In the genomic region with DNA sequence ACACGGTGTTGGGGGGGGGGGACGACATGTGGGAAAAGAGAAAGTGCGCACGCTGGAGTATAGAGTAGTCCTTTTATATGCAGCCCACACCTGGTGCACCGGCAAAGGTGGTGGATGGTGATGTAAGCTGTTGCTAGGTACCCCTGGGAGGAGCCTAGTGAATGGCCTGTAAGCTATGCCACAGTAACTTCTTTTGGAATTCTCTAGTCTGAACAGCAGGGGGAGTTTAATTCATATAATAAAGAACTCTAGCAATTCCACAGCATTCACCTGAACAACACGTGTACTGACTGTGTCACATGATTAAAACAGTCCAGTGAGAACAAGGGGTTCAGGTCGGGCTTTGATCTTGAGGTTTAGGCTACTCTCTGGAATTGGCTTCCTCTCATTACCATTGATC, we compare ENCODE assay signal across 8 mouse cellular contexts. TPM values are rescaled to one million over a fixed set of nuclear protein-coding genes. Genes with fewer than 3 reads are reported as not detected.
A peak's percentile ranks its signal among the peaks of the same experiment; 100 is the strongest.
DNase-seq lines count a peak whose midpoint lies in the region; ATAC-seq lines count a peak whose summit lies in the region.

No protein-coding gene starts in this region.

- H3K36me3 ChIP-seq in embryonic facial prominence, embryonic 11.5 days (replicated peaks; ENCODE audit: control insufficient read depth, insufficient read depth, low read depth, low read length) = no peaks in the 10 kb centered on the region
- no peaks in the 10 kb centered on the region for H3K36me3 ChIP-seq in embryonic facial prominence, embryonic 10.5 days (replicated peaks)
- no peaks in the 10 kb centered on the region for H3K36me3 ChIP-seq in liver, embryonic 16.5 days (ENCODE audit: control insufficient read depth, insufficient read depth)
- no peaks in the 10 kb centered on the region for H3K36me3 ChIP-seq in stomach, embryonic 15.5 days

- no peak for ATAC-seq in embryonic facial prominence, embryonic 11.5 days (replicated peaks; ENCODE audit: insufficient number of reproducible peaks, low FRiP score, low TSS enrichment, low read depth)
- ATAC-seq in erythroid progenitor cell, adult 5-6 weeks (replicated peaks; ENCODE audit: low FRiP score, poor library complexity, severe bottlenecking) = peak; percentile 72
- ATAC-seq in liver, embryonic 16.5 days (ENCODE audit: low read depth) = peak; percentile 41
- ATAC-seq in stomach, embryonic 15.5 days (ENCODE audit: insufficient read depth, low FRiP score, low read depth) = peak; percentile 72; the same call in 1 of the 2 replicates

- WGBS in embryonic facial prominence, embryonic 11.5 days = 31% methylated on average over 5 of the region's 7 CpGs
- 27% methylated on average over 7 of the region's 7 CpGs for WGBS in embryonic facial prominence, embryonic 10.5 days
- WGBS in liver, embryonic 16.5 days (ENCODE audit: insufficient replicate concordance) = 34% methylated on average over 6 of the region's 7 CpGs
- 26% methylated on average over 6 of the region's 7 CpGs for WGBS in stomach, embryonic 15.5 days

- DNase-seq in embryonic facial prominence, embryonic 11.5 days (ENCODE audit: low spot score) = peak; percentile 74
- DNase-seq in embryonic facial prominence, embryonic 10.5 days (ENCODE audit: low spot score) = no peak
- peak; percentile 54 to 71 for DNase-seq in B cell, adult 2 months
- DNase-seq in layer of hippocampus, adult 18-20 months (ENCODE audit: low spot score in 2 of 2) = no peak
- no peak for DNase-seq in right cerebral cortex, postnatal 36 days (ENCODE audit: low spot score in 2 of 2)

- H3K27ac ChIP-seq in embryonic facial prominence, embryonic 11.5 days (replicated peaks; ENCODE audit: low read depth, low read length) = no peak overlapping the region
- H3K27ac ChIP-seq in embryonic facial prominence, embryonic 10.5 days (replicated peaks) = no peak overlapping the region
- no peak overlapping the region for H3K27ac ChIP-seq in liver, embryonic 16.5 days (ENCODE audit: low read length)
- no peak overlapping the region for H3K27ac ChIP-seq in stomach, embryonic 15.5 days

- H3K27me3 ChIP-seq in embryonic facial prominence, embryonic 11.5 days (ENCODE audit: control insufficient read depth, insufficient read depth, low read length) = no peaks in the 10 kb centered on the region
- H3K27me3 ChIP-seq in embryonic facial prominence, embryonic 10.5 days (replicated peaks; ENCODE audit: low read depth, poor library complexity, severe bottlenecking) = no peaks in the 10 kb centered on the region
- H3K27me3 ChIP-seq in liver, embryonic 16.5 days (ENCODE audit: control insufficient read depth, insufficient read depth, low read depth, low read length) = no peaks in the 10 kb centered on the region
- H3K27me3 ChIP-seq in stomach, embryonic 15.5 days (replicated peaks) = no peaks in the 10 kb centered on the region

- H3K4me3 ChIP-seq in embryonic facial prominence, embryonic 11.5 days (ENCODE audit: low read depth, low read length) = no peak overlapping the region
- H3K4me3 ChIP-seq in embryonic facial prominence, embryonic 10.5 days = no peak overlapping the region
- H3K4me3 ChIP-seq in liver, embryonic 16.5 days (ENCODE audit: low read depth, low read length) = no peak overlapping the region
- H3K4me3 ChIP-seq in stomach, embryonic 15.5 days (replicated peaks) = no peak overlapping the region

- no peak overlapping the region for H3K4me2 ChIP-seq in embryonic facial prominence, embryonic 11.5 days (ENCODE audit: low read depth, low read length)
- no peak overlapping the region for H3K4me2 ChIP-seq in liver, embryonic 16.5 days (ENCODE audit: low read depth, low read length)
- H3K4me2 ChIP-seq in stomach, embryonic 15.5 days = no peak overlapping the region; the same call in 1 of the 2 replicates

- no peak overlapping the region for H3K9ac ChIP-seq in embryonic facial prominence, embryonic 11.5 days (replicated peaks; ENCODE audit: low read length)
- no peak overlapping the region for H3K9ac ChIP-seq in liver, embryonic 16.5 days (ENCODE audit: low read depth, low read length)
- no peak overlapping the region for H3K9ac ChIP-seq in stomach, embryonic 15.5 days

- H3K9me3 ChIP-seq in embryonic facial prominence, embryonic 11.5 days (replicated peaks; ENCODE audit: control insufficient read depth, low read length) = no peaks in the 10 kb centered on the region
- H3K9me3 ChIP-seq in embryonic facial prominence, embryonic 10.5 days = peaks cover 5% of the 10 kb centered on the region; the same call in 1 of the 2 replicates
- no peaks in the 10 kb centered on the region for H3K9me3 ChIP-seq in liver, embryonic 16.5 days (replicated peaks; ENCODE audit: control insufficient read depth, low read length)
- no peaks in the 10 kb centered on the region for H3K9me3 ChIP-seq in stomach, embryonic 15.5 days

- no peaks in the 10 kb centered on the region for H3K4me1 ChIP-seq in embryonic facial prominence, embryonic 11.5 days (ENCODE audit: control insufficient read depth, insufficient read depth, low read length)
- H3K4me1 ChIP-seq in embryonic facial prominence, embryonic 10.5 days = no peaks in the 10 kb centered on the region
- H3K4me1 ChIP-seq in liver, embryonic 16.5 days (ENCODE audit: control insufficient read depth, low read depth, low read length) = no peaks in the 10 kb centered on the region
- H3K4me1 ChIP-seq in stomach, embryonic 15.5 days = no peaks in the 10 kb centered on the region

RNA-seq across cellular contexts. Expression of gene Zfp280d, which starts 14.3 kb away (rescaled TPM):
- 53.6 and 54.5 TPM in 2 replicates for polyA plus RNA-seq in embryonic facial prominence, embryonic 11.5 days (2014; fragmentation: Nextera tagmentation; extraction: Ambion mirVana)
- polyA plus RNA-seq in embryonic facial prominence, embryonic 10.5 days (2016; fragmentation: Nextera tagmentation; extraction: Ambion mirVana) = 50.3 and 53.0 TPM in 2 replicates
- total RNA-seq in erythroid progenitor cell, adult 5-6 weeks (2015; ENCODE audit: low replicate concordance) = 107 and 208 TPM in 2 replicates
- total RNA-seq in erythroid progenitor cell, adult 5-6 weeks (2017; ENCODE audit: low replicate concordance) = 97.5 and 99.8 TPM in 2 replicates
- 13.9 and 14.3 TPM in 2 replicates for polyA plus RNA-seq in liver, embryonic 16.5 days (2015; fragmentation: Nextera tagmentation; extraction: Ambion mirVana)
- 28.4 and 31.6 TPM in 2 replicates for polyA plus RNA-seq in stomach, embryonic 15.5 days (2015; fragmentation: Nextera tagmentation; extraction: Ambion mirVana)
- total RNA-seq in layer of hippocampus, adult 18-20 months (2021) = 10 to 100 TPM; 45.7 to 52.6 TPM

Comparison
In these comparisons a context has a peak if more than half of its experiments do, and no peak if none do; other contexts are left out.
1. DNase-seq: peak in embryonic facial prominence, embryonic 11.5 days (single experiment) and B cell, adult 2 months (2 of 2); none in embryonic facial prominence, embryonic 10.5 days (single experiment), layer of hippocampus, adult 18-20 months (0 of 2) and right cerebral cortex, postnatal 36 days (0 of 2).